Mouse (Mus musculus) heart, postnatal 0 days (tissue): Measurements from ENCODE around the gene Tet2.

Source experiments
- CTCF ChIP-seq: IDR thresholded peaks from 2 replicates; pipeline ENCODE4 v1.5.1; 2016; ENCODE audit warnings: antibody characterized with exemption, control low read depth, low read depth
- EP300 ChIP-seq: IDR thresholded peaks from 2 replicates; pipeline ENCODE4 v1.6.1; 2016; ENCODE audit warnings: antibody characterized with exemption, low read depth

DNA sequence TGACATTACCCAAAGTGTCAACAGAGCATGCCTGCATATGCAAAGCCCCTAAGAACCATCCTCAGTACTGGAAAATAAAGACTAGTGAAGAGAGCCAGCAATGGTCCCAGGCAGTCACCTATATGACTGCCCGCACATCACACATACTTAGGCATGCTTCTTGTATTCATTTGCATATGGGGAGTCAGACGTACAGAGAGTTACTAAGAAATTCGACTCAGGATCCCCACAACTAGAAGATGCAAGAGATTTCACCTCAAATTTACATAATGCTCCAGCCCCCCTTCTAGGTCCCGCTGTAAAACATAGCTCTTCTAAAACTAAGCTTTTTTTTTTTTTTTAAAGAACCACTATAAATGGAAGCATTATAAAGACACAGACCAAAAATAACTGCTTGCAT lies 36.6 kb upstream of the Tet2 start:
- TF ChIP-seq CTCF = no peak
- TF ChIP-seq EP300 = no peak
